Mouse (Mus musculus) cerebellum, postnatal 4 days (tissue): Measurements from ENCODE around the gene 1700018B08Rik.

ENCODE experiments used
- DNase-seq, 2 experiments: peaks; one replicate each; pipeline ENCODE4 v3.0.0; 2022; ENCODE audit warnings: low spot score in 2 of 2, mixed read lengths in 1 of 2

Gene 1700018B08Rik

DNA sequence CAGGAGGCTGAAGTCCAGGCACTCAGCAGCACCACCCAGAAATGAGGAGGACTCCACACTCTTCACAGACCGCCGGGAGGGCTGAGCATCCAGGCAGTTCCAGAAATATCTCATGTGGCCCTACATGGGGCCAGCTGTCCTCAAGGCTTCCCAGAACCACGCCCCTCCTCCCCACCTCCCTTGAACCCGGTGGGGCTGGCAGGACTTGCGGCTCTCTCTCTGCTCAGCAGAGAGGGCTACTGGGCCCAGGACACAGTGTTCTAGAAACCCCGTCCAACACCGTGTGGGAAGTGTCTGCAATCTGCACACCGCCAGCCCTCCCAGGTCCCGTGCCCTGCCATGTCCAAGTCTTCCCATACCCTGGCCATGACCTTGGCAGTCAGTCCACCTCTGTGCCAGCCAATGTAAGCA is 18.8 kb upstream of the 1700018B08Rik start:
- no peak for DNase-seq

DNA sequence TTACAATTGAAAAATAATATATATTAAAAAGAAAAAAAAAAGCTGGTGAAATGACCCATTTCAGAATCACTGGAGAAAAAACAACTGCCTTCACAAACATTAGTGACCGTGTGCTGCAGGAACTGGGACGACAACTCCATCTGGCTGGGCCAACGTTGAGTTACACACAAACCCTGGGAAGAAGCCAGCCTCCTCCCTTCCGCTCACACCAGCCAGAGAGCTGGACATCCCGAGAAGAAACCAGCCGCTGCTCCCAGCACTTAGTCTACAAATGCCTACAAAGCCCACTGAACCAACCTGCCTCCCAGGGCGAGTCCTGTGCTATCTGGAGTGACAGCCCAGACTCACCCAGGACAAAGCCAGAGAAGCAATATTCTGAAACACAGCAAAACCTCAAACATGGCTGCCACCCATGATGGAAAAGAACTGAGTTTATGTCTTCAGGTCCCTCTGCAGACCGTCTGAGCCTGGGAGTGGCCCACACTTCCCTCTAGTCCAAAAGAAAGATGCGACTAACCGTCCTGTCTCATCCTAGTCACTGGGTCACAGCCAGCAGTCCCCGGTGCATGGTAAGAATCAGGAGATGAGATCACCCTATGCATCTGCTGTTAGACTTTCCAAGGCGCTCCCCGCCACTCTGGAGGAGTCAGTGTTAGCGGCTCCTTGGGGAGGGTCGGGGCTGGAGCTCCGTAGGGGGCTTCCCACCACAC is 17.7 kb upstream of the 1700018B08Rik start:
- no peak for DNase-seq

DNA sequence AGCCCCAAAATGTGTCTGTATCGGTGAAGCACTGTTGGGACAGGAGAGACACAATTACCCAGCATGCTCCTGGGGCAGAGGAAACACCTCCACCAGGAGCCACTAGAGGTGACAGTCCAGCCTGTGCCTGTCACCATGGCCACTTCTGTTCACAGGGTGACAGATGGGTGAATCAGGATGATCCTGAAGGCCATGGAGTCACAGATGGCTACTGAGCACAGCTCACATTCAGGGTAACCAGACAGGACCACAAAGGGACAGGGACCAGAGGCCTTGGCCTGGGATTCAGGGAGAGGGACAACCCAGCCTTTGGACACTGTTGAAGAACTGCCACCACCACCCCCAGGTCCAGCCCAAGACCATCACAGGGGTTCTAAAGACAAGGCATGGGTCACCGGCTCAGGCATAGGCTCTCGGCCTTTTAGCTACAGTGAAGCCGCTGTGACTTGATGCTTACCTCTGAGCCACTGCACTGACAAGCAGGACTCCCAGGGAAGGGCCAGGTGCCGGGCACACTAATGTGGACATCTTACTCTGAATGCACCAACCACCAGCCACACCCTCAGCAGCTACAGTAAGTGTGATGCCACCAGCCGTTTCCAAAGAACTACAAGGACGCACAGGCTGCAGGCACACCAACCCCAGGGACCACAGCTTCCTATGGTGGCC is 16.4 kb upstream of the 1700018B08Rik start:
- DNase-seq, result no peak

DNA sequence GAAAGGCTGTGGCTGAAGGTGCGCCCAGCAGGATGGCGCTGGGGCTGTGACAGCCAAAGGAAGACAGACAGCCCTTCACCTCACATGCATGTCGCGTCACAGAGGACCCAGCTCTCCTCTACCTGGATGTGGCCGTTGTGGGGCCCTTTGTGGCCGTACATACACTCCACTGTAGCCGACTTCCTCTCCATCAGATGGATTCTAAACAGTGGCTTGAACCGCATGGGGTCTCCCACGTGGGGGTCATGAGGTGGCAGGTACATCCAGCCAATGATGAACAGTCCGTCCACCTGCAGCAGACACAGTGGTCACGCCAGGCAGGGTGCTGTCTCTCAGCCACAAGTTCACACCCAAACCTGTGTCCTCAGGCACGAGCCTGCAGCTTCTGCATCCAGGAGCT is 15.7 kb upstream of the 1700018B08Rik start:
- DNase-seq, result no peak

DNA sequence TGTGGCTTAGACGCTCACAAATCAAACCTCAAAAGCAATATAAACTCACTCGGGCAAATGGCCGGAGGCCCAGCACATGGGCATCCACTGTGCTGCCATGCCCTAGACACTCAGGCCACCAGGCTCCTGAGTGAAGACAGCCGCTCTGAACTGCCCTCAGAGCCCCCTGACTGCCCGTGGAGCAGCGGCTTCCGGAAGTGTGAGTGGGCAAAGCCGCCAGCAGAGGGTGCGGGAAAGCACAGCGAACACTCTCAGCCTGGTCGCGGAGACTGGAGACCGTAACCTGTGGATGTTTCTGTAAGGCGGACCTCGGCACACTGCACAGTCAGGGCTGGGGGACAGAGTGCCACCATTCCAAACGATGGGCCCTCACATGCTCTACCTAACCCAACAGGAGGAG is 14.4 kb upstream of the 1700018B08Rik start:
- no peak for DNase-seq

DNA sequence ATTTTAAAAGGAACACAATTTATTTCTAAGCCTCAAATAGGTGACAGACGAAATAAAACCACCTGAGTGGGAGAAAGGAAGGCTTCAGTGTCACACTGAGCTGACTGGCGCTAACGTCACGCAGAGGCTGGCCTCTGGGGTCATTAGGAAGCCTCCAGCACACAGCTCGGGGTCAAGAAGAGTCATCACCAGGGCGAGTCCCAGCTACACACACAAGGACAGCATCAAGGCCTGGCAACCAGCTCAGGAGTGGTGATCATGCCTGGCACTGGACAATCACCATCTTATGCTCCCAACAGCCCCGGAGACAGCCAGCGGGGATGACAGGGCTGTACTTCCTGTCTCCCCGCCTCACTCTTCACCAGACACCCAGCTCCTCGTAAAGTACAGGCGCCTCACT is 13.6 kb upstream of the 1700018B08Rik start:
- no peak for DNase-seq

DNA sequence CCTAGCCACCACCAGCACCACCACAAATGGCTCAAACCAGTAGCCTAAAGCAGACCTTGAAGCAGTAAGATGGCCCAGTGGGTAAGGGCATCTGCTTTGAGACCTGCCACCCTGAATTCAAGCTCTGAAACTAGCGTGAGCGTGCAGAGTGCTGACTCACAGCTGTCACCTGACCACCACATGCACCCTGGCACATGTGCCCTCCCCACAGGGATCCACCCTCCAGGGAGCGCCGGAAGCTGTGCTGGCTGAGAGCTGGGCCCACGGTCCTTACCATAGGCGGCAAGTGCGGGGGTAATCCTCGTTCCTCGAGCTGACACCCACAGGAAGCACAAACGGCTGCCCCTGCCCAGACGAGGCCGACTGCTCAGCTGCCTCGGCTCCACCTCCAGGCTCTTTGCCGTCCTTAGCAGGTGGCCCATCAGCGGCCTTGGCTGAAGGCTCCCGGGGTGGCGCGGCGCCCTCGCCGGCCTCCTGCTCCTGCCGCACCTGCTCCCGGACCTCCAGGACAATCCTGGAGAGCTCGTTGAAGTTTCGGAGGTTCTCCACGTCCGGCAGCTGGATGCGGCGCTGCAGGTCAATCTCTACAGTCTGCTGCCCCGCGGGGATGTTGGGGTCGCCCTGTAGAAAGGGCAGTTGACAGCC is 9.8 kb upstream of the 1700018B08Rik start:
- DNase-seq, result no peak

DNA sequence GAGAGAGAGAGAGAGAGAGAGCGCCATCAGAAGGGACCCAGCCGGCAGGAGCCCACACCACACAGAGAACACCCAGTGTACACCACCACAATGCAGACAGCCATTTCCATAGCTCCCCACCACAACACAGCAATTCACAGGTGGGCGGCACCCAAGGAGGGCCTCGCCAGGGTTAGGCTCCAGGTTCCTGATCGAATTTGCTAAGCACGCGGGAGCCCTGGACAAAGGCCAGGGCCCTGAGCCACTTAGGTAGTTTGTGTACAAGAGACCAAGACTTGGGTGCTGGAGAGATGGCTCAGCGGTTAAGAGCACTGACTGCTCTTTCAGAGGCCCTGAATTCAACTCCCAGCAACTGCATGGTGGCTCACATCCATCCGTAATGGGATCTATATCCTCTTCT is 8.4 kb upstream of the 1700018B08Rik start:
- DNase-seq, result no peak

DNA sequence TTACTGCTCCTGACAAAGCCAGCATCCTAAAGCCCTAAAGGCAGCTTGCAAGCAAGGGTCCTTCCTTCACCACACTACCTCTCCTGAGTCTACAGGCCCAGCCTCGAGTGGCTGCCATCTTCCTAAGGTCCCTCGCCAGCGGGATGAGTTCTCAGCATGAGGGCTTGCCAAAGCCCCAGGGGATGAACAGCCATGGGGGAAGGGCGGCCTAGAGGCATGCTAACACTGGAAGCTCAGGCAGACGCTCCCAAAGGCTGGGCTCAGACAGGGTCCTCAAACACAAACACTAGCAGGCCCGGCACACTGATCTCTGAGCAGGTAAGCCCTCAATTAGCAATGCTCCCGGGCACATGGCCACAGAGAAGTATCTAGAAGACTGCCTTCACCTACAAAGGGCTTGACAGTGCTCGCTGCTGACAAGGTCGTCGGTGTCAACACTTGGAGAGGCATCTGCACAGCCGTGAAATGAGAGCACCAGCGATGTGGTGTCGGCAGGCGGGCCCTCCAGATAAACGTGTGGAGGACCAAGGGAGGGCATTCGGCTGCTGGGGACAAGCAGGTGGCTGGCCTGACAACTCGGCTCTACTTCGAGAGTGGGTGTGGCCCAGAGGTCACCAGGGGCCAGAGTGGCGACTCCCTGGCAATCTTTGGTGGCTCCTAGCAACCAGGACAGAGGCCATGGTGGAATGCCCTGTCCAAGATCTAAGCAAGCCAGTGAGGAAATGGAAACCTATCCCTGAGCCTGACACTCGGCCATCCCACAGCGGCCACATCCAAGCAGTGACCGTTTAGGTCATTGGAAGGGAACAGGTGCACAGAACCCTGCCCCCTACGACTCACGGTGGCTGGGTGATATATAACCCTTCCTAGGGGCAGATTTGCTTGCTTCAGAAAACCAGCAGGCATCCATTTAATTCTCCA is 7.2 kb upstream of the 1700018B08Rik start:
- DNase-seq, result no peak

DNA sequence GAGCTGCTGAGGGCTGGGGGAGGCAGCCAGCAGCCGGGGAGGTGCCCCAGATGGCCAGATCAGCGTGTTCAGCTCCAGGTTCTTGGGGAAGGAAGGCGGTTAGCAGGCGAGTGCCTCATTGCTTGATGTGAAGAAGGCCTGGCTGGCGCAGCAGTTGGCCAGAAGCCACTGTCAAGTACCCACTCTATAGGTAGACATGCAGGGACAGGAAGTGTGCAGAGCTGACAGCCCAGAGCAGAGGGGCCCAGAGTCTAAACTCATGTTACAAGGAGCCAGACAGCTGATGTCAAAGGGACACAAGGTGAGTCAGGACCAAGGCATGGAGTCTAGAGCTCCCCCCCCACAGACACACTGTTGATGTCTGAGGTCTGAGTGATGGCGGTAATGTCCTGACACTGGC is 5.9 kb upstream of the 1700018B08Rik start:
- no peak for DNase-seq

DNA sequence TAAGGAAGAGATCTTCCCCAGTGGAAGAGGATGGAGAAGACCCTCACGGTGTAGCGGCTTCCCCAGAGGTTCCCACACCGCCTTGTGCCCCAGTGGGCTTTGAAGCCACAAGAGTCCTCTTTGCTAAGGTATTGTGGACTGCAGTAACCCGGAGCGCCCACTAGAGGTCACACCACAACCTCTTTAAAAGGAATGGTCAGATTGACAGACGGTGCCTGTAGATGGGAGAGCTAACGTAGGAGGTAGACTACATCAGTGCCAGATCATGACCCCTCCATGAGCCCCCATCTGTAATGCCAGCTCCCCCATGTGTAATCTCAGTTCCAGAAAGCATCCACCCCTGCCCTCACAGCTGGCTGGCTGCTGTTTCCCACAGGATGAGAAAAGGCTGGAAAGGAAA is 3.0 kb upstream of the 1700018B08Rik start:
- DNase-seq, result peak; percentile 60 to 75

DNA sequence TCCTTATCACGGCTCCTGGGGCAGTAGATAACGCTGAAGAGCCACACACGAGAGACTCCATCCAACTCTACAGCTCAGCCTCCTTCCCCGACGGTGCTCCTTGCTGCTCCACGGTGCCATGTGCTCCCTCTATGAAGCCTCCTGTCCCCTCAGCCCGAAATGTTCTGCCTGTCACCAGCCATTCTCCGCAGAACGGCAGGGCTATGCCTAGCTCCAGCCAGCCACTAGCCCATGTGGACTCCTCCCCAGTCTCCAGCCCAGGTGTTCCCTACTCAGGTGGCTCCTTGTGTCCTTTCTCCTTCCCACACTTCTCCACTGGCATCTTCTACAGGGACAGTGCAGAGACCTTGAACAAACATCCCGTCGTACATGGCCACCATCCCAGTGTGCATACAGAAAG is 816 bp upstream of the 1700018B08Rik start:
- no peak for DNase-seq

DNA sequence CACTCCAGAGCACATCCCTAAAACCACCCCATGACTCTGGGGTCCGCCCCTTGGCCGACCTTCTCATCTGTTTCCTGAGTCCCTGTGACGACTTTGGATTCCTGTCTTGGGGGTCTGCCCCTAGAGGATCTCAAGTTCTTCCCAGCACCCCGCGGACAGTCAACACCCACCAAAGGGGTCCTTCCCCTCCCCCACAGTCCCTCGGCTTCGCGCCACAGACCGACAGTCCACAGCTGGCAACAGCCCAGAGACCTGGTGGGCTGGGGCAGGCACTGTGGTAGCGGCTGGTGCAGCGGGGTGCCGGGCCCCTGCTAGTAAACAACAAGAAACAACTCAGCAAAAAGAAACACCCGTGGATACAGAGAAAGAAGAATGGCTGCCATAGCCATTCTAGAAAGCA is 1.2 kb downstream of the 1700018B08Rik start:
- no peak for DNase-seq

DNA sequence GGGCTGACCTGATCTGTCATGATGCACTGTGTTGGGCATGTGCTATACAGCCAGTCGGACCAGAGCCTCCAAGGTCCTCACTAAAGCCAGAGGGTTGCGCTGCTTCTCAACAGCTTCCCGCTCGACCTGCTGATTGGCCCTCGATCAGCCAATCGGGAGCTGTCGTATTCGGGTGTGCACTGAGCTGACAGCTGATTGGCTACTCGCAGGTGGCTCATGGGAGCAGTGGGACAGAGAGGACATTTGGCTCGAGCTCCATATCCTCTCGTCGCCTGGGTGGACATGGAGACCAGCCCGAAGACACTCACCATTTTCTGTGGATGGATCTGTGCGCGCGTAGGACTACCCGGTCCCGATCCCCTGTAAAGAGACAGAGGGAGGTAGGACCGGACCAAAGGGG is 2.3 kb downstream of the 1700018B08Rik start:
- no peak for DNase-seq

DNA sequence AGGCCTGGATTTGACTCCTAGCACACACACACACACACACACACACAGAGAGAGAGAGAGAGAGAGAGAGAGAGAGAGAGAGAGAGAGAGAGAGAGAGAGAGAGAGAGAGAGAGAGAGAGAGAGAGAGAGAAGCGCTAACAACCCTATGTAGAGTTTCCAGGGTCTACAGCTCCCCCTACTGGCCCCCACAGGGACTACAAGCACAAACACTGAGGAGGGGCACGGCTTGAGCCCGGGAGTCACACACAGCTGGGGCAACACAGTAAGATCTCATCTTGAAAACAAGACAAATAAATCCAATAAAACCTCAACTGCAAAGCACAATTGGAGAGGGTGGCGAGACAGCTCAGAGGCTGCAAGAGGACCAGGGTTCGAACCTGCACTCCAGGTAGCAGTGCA is 11.7 kb downstream of the 1700018B08Rik start:
- DNase-seq, result peak in 1 of 2 experiments; percentile 56

DNA sequence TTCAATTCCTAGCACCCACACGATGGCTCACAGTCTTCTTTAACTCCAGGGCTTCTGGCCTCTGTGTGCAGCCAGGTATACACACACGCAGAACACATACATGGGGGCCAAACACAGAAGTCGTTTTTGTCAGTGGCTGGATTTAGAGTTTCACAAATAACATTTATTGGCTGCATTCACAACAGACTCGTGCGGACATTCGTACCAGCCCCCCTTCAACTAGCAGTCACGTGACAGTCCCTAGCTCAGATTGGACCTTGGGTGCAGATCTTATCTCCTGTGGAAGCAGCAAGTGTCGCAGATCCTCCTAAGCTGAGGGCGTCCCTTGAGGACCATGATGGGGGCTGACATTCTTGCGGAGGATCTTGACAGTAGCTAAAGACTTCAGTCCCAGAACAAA is 13.5 kb downstream of the 1700018B08Rik start:
- no peak for DNase-seq

DNA sequence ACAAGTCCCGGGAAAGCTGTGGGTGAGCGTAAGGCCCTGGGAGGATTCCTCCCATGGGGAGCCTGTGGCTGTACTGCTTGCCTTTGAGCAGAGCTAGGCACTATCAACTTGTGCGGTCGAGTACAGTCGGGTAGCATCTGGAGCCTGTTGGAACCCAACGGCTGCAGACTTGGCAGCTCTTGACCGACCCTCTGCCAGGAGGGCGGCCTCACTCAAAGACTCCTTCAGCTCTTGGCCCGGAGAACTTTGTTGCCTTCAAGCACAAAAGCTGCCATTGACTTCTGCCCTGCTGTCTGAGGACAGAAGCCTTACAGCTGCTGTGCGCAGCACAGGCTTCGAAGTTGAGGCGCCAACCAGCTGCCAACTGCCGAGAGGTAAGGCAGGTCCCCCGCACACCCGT is 15.3 kb downstream of the 1700018B08Rik start:
- DNase-seq, result no peak

DNA sequence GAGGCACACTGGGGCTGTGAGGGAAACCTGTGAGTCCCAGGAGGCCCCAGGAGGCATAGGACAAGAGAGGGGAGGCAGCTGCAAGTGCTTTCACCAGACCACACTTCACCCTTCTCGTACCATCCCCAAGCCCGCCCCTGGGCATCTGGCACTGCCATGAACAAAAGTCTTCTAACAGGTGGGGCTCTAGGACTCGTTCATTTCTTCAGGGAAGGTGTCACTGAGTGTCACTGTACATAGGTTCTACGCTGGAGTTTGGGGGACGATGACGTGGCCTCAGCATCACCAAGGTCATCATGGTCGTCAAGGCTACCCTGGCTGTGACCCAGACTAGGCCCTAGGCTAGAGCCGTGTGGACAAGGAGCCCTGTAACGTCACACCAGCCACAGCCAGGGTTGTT is 16.4 kb downstream of the 1700018B08Rik start:
- DNase-seq, result no peak

DNA sequence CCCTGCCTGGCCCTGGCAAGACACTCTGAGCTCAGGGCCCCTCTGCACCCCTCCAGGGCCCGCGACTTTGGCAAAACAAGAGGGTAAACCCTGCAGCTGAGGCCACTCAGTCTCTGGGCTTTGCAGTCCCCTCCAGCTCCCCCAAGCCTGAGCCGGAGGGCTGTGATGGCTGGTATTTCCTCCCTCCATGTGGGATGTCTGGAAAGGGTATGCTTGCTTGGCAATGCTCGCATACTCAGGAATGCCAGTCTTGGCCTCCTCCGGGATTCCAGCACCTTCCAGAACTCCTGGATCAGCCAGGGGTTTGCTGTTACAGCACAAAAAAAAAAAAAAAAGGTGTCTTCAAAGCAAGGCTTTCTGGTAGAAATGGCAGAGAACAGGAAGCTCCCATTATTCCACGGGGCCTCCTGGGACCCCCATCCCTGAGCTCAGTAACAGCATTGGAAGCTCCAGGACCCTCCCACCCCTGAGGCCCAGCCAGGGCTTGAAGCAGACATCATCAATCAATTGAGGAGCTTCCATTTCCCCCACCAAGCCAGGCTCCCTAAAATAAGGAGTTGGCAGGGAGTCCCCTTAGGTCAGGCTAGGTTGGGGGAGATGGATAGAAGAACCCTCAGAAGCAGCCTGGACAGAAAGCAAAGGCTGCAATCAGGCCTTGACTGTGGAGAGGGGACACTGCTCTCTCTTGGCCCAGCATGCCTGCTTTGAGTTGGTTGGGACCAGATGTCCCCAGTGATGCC is 17.1 kb downstream of the 1700018B08Rik start:
- DNase-seq, result no peak

DNA sequence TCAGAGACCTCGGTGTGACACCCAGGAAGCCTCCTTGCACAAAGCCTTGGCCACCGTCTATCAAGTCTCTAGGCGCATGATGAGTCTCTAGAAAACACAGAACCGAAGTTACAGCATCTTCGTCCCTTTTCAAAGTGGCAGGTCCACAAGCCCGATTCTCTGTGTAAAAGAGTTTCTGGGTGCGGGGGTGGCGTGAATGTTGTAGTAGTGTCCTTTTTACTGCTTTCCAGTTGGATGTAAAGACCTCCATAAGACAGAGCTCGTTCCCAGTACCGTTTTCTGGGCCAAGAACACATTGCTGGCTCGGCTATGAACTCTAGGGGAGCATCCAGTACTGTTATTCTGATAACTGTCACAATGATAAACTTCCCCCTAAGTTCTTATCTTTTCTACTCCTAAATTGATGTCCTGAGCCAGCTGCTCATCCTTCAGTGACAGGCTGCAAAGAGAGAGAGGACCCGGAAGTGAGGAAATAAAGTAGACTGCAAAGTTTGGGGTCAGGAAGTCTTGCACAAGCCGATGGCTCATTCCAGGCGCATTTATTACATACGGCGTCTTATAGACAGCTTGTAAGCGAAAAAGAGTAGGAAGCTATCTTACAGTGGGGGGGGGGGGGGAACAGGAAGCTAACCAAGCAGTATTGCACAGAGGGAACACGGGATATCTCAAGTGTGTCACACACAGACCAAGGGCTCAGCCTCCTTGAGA is 18.9 kb downstream of the 1700018B08Rik start:
- DNase-seq, result no peak

DNA sequence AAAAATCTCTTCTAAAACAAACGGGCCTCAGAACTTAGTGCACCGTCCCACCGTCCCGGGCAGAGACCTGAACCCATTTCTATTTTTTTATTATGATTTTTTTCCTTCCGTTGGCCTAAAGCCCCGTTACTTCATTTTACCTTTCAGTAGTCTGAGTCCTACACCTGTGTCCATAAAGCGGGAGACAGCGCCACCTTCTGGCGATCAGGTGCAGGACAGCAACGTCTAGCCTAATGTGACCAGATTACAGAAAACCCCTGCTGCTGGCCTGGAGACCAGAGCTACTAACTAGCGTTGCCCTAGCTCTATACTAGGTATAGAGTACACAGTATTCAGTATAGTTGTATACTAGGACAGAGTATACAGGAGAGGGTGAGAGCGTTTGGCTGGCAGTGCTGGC is 30.7 kb downstream of the 1700018B08Rik start:
- DNase-seq, result peak; percentile 82 to 90
